Mouse (Mus musculus) intestine, embryonic 16.5 days (tissue): Measurements from ENCODE around the gene Ccdc33. TPM values are rescaled to one million over a fixed set of nuclear protein-coding genes. Genes with fewer than 3 reads are reported as not detected.
A peak's percentile ranks its signal among the peaks of the same experiment; 100 is the strongest.

Experiments
- ATAC-seq: fragments of 200-750 bp; cut with Nextera tagmentation; 2 replicates; pipeline ENCODE4 v1.8.0; 2017; ENCODE audit warnings: moderate TSS enrichment, moderate library complexity
- H3K27ac ChIP-seq: fragments of 300-500 bp; sonication (generic); 2 replicates; pipeline ENCODE4 v1.5.1; 2014; ENCODE audit warnings: mild to moderate bottlenecking, low read length
- H3K27me3 ChIP-seq: fragments of 300-500 bp; sonication (generic); replicated peaks from 2 replicates; pipeline ENCODE4 v1.6.1; 2014; ENCODE audit warnings: low read length, control low read depth, mixed read lengths; ENCODE audit not compliant: control insufficient read depth, insufficient read depth
- H3K36me3 ChIP-seq: fragments of 300-500 bp; sonication (generic); 2 replicates; pipeline ENCODE4 v1.6.1; 2014; ENCODE audit warnings: low read length, control low read depth; ENCODE audit not compliant: control insufficient read depth, insufficient read depth
- H3K4me1 ChIP-seq: fragments of 300-500 bp; sonication (generic); 2 replicates; pipeline ENCODE4 v1.6.1; 2014; ENCODE audit warnings: low read length, control low read depth, mixed read lengths; ENCODE audit not compliant: control insufficient read depth, insufficient read depth
- H3K4me2 ChIP-seq: fragments of 300-500 bp; sonication (generic); 2 replicates; pipeline ENCODE4 v1.6.1; 2014; ENCODE audit warnings: low read depth, low read length, control low read depth
- H3K4me3 ChIP-seq: fragments of 300-500 bp; sonication (generic); 2 replicates; pipeline ENCODE4 v1.5.1; 2014; ENCODE audit warnings: mild to moderate bottlenecking, low read length
- H3K9ac ChIP-seq: fragments of 300-500 bp; sonication (generic); 2 replicates; pipeline ENCODE4 v1.6.1; 2014; ENCODE audit warnings: low read depth, low read length
- H3K9me3 ChIP-seq: fragments of 300-500 bp; sonication (generic); 2 replicates; pipeline ENCODE4 v1.6.1; 2016; ENCODE audit warnings: low read length, control low read depth; ENCODE audit not compliant: control insufficient read depth
- WGBS: fragments of 180-500 bp; shearing (Covaris S2); extraction: QIAGEN DNeasy Blood & Tissue Kit; methylation state at CpG from one replicate; pipeline ENCODE4 v1.1.7; 2014; 5-methylcytosine and 5-hydroxymethylcytosine counted together
- polyA plus RNA-seq: library from polyadenylated mRNA; unstranded; fragments of >200 nt; fragmentation: Nextera tagmentation; extraction: Ambion mirVana; gene quantifications from 2 replicates; pipeline ENCODE4 v1.2.1, GENCODE M21; 2015

The Ccdc33 gene
- 0.39 and 0.82 TPM in 2 replicates for polyA plus RNA-seq

DNA sequence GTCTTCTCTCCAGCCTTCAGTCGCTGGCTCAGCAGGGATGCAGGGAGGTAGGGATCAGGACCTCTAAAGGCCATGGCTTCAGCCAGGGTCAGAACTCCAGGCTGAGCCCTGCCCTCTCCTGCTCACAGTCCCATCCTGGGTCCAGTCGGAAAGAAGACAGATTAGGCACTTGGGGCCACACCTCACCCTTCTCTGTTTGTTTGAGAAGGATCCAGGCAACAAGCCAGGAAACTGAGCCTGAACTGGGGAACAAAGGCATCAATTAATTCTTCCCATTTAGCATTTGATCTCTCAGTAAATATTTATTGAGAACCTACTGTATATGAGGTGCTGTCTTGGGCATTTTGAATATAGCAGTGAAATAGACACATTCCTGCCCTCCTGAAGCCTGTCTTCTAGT, at the start of gene Ccdc33:
TSS of gene Ccdc33 (minus strand) at position 153 of the 400 bp plus-strand sequence.
- no peaks in the 10 kb centered on the region for H3K9me3 ChIP-seq
- no peak within 1 kb of the TSS for H3K4me2 ChIP-seq
- H3K9ac ChIP-seq: no peak within 1 kb of the TSS
- 0 out of 2 replicates have a peak, but pooled peaks cover 5% of the 10 kb centered on the region for H3K27me3 ChIP-seq
- 15% methylated on average over 2 of the region's 2 CpGs for WGBS
- H3K27ac ChIP-seq: no peak within 1 kb of the TSS
- H3K36me3 ChIP-seq: no peaks in the 10 kb centered on the region
- H3K4me1 ChIP-seq: peaks cover 23% of the 10 kb centered on the region
- no peak for ATAC-seq
- H3K4me3 ChIP-seq: no peak within 1 kb of the TSS

DNA sequence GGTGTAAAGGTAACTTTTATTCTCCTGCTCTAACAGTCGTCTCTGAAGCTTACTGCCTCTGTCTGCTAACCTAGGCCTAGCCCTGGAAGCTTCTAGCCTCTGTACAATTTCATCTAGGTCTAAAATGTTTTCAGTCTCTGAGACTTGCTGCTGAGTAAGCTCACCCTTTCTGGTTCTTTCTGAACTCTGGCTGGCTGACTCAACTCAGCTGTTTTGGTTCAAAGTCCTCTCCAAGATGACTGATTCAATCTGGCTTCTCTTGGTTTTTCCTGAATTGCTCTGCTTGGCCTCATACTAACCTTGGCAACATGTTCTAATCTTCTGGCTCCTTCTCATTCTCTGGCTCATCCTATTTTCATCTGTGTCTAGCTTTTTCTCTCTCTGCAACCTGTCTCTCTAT, 47.2 kb upstream of the Ccdc33 start:
- Histone ChIP-seq H3K36me3 (no peaks in the 10 kb centered on the region), H3K27ac (no peak overlapping the region), H3K4me3 (no peak overlapping the region), H3K27me3 (no peaks in the 10 kb centered on the region), H3K4me2 (no peak overlapping the region), H3K9ac (no peak overlapping the region), H3K4me1 (0 out of 2 replicates have a peak, but pooled peaks cover 2% of the 10 kb centered on the region), H3K9me3 (no peaks in the 10 kb centered on the region)
- no peak for ATAC-seq
- WGBS: 73% methylated on average over 1 of the region's 1 CpGs

DNA sequence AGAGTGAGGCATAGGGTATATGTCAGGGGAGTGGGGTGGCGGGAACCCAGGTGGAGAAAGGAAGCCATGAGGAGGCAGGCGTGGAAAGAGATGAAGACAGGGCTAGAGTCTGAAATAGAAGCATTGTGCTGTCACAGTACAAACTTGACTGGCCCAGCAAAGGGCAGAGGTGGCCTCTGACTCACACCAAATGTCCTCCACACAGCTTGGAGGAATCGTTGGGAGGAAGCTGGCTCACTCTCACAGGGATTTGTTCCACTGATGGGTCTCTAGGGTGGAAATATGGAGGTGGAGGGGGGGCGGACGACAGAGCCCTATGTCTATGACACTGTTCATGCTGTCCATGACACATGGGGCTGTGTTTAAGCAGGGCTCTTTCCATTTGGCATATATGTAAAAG, 44.5 kb upstream of the Ccdc33 start:
- Histone ChIP-seq H3K36me3 (no peaks in the 10 kb centered on the region), H3K9me3 (no peaks in the 10 kb centered on the region), H3K4me3 (no peak overlapping the region), H3K27ac (no peak overlapping the region), H3K27me3 (no peaks in the 10 kb centered on the region), H3K9ac (no peak overlapping the region), H3K4me1 (peaks cover 13% of the 10 kb centered on the region), H3K4me2 (no peak overlapping the region)
- 72% methylated on average over 5 of the region's 5 CpGs for WGBS
- no peak for ATAC-seq

DNA sequence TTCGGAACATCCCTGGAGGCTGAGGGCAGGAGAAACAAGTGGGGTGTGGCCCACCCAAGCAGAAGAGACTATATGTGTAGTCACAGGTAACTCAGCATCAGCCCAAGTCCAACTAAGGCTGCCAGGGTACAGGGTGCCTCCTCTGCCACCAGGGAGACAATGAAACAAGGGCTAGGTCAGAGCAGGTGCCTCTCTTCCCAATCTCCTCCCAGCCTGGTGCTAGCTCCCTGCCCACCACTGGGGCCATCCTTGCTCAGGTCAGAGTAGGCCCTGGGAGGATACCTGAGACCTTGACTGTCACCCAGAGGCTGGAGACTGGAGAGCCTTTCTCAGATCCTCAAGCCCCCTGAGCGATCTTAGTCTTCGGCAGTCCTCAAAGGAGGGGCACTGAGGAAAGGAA, 43.5 kb upstream of the Ccdc33 start:
- Histone ChIP-seq H3K27ac (no peak overlapping the region), H3K4me3 (no peak overlapping the region), H3K9ac (no peak overlapping the region), H3K9me3 (no peaks in the 10 kb centered on the region), H3K27me3 (no peaks in the 10 kb centered on the region), H3K36me3 (no peaks in the 10 kb centered on the region), H3K4me2 (no peak overlapping the region), H3K4me1 (peaks cover 20% of the 10 kb centered on the region)
- ATAC-seq: no peak
- WGBS: 86% methylated on average over 3 of the region's 3 CpGs

DNA sequence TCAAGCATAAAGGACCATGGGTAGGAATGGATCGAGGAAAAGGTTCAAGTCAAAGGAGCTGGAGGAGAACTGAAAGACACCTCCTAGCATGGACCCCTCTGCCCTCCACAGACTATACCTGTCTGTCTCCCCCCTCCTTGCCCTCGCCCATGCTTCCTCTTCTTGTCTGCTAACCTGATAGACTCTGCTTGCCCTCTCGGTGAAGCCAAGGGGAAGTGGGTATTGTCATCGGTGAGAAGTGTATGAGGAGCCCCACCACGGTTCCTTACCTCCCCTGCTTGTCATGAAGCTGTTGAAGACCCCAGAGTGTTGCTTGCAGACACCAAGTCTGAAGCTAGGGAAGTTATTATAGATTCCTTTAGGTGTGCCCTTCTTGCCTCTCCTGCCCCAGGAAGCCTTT, 41.7 kb upstream of the Ccdc33 start:
- Histone ChIP-seq H3K9ac (no peak overlapping the region; the same call in 1 of the 2 replicates), H3K36me3 (no peaks in the 10 kb centered on the region), H3K4me3 (no peak overlapping the region), H3K27ac (peak overlapping the region; percentile 98), H3K4me1 (peaks cover 38% of the 10 kb centered on the region), H3K4me2 (no peak overlapping the region), H3K9me3 (no peaks in the 10 kb centered on the region), H3K27me3 (no peaks in the 10 kb centered on the region)
- ATAC-seq: no peak
- WGBS: 81% methylated on average over 5 of the region's 5 CpGs

DNA sequence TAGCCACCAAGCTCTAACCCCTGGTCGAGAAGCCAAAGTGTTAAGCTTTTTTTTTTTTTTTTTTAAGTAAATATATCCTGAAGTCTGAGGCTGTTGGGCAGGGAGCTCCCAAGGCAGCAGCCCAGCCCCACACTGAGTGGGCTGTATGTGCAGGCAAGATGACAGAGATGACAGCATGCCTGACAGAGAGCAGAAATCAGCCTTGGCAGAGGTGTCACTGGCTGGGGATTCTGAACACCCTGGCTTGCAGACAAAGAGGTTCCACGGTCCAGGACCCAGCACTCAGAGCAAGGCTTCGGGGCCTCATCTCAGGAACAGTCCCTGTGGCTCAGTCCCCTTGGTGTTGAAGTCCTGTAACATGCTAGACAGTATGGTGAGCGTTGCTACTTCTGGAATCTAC, 41.2 kb upstream of the Ccdc33 start:
- Histone ChIP-seq H3K27ac (peak overlapping the region; percentile 98), H3K27me3 (no peaks in the 10 kb centered on the region), H3K9me3 (no peaks in the 10 kb centered on the region), H3K4me1 (peaks cover 42% of the 10 kb centered on the region), H3K36me3 (no peaks in the 10 kb centered on the region), H3K4me3 (no peak overlapping the region), H3K9ac (no peak overlapping the region; the same call in 1 of the 2 replicates), H3K4me2 (peak overlapping the region; percentile 67)
- 39% methylated on average over 4 of the region's 4 CpGs for WGBS
- ATAC-seq: 0 out of 2 replicates have a peak, but pooled peaks have one; percentile 20

DNA sequence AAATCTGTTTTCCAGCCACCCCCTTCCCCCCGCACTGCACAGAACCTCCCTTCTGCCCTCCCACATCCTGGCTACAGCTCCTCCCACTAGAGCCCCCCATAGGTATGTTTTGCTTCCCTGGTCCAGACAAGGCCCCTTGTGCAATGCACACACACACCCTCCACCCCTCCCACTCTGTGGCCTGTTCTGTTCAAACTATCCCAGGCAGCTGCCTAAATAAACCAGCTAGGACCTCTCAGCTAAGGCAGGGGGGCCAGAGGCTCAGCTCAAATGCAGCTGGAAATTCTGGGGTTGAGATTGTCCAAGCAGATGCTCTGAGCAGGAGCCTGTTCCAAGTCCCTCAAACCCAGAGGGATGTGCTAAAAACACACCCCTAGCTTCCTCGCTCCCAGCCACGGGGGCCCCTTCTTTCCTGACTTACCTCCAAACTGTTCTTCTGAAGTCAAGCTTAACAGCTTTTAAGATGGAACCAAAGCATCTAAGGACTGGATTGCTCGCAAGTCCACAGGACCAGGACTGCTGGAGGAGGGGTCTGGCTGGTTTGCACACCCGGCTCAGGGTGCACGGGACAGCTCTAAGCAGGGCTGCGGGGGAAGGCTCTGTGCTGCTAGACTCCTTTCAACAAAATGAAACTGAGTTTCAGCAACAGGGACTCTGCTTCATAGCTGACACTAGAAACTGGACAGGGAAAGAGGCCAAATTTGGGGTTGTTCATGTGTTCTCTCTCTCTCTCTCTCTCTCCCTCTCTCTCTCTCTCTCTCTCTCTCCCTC, 40.1 kb upstream of the Ccdc33 start:
- WGBS: 24% methylated on average over 7 of the region's 7 CpGs
- Histone ChIP-seq H3K4me1 (peaks cover 46% of the 10 kb centered on the region), H3K9me3 (no peaks in the 10 kb centered on the region), H3K4me2 (peak overlapping the region; percentile 67), H3K9ac (peak overlapping the region; percentile 64), H3K36me3 (no peaks in the 10 kb centered on the region), H3K27ac (peak overlapping the region; percentile 98), H3K4me3 (peak overlapping the region; percentile 44), H3K27me3 (no peaks in the 10 kb centered on the region)
- ATAC-seq: peak; percentile 87

DNA sequence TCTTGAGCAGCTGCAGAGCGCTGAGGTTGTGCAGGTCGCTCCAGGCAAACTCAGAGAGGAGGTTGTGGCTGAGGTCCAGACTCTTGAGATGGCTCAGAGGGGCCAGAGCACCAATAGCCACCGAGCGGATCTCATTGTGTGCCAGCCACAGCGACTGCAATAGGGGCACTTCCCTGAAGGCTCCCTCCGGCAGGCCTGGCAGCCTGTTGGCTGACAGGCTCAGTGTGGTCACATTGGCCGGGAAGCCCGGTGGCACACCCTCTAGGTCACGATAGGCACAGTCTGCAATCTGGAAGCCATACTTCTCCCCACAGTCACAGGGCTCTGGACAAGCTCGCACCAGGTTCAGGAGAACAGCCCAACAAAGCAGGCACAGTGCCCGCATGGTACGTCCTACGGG, 39.2 kb upstream of the Ccdc33 start:
- H3K9ac ChIP-seq: peak overlapping the region; percentile 64
- peaks cover 53% of the 10 kb centered on the region for H3K4me1 ChIP-seq
- peak overlapping the region; percentile 98 for H3K27ac ChIP-seq
- H3K4me3 ChIP-seq: peak overlapping the region; percentile 44
- ATAC-seq: no peak
- H3K36me3 ChIP-seq: no peaks in the 10 kb centered on the region
- WGBS: 68% methylated on average over 13 of the region's 13 CpGs
- H3K27me3 ChIP-seq: no peaks in the 10 kb centered on the region
- H3K9me3 ChIP-seq: no peaks in the 10 kb centered on the region
- H3K4me2 ChIP-seq: peak overlapping the region; percentile 67

DNA sequence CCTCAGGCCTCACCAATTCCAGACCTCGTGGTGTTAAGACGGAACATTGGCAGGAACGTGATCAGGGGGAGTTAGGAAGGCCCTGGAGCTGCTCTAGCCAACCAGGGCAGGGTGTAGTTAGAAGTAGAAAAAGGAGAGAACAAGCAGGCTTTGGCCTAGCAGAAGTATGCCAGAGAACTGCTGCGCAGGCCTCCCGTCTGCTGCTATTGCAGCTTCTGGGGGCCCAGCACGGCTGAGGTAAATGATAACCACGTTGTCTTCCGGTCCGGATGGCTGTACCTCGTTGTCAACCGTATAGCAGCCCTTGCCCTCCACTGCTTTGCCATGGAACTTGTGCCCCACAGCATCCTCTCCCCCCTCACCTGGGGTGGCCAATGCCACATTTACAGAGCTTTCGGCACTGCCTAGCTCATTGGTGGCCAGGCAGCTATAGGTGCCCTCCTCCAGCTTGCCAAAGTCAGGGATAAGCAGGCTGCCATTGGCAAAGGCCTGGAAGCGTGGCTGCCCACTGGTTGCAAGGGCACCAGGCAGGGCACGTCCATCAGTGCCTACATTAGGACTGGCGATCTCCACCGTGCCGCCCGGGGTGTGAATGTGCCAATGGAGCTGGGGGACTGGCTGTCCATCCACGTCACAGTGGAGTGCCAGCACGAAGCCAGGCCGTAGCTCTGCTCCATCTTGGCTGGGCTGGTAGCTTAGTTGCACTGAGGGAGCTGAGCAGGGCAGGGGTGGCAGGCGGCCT, 38.4 kb upstream of the Ccdc33 start:
- Histone ChIP-seq H3K4me3 (peak overlapping the region; percentile 44), H3K9me3 (no peaks in the 10 kb centered on the region), H3K4me1 (peaks cover 53% of the 10 kb centered on the region), H3K4me2 (peak overlapping the region; percentile 67), H3K36me3 (no peaks in the 10 kb centered on the region), H3K27me3 (no peaks in the 10 kb centered on the region), H3K27ac (peak overlapping the region; percentile 98), H3K9ac (peak overlapping the region; percentile 64)
- WGBS: 81% methylated on average over 22 of the region's 22 CpGs
- no peak for ATAC-seq
